Mouse (Mus musculus) midbrain, embryonic 15.5 days (tissue): Measurements from ENCODE around the gene Klrb1a. TPM values are rescaled to one million over a fixed set of nuclear protein-coding genes. Genes with fewer than 3 reads are reported as not detected.
"Not testable (repeated sequence)": the region's sequence is repeated elsewhere in the genome, so short reads cannot be mapped to it uniquely, and the experiment has no call there.

ENCODE experiments used
- ATAC-seq: fragments of 200-750 bp; cut with Nextera tagmentation; replicated peaks from 2 replicates; pipeline ENCODE4 v1.8.0; 2017; ENCODE audit warnings: moderate TSS enrichment
- H3K27ac ChIP-seq: fragments of 300-500 bp; sonication (generic); 2 replicates; pipeline ENCODE4 v1.5.1; 2015; ENCODE audit warnings: mild to moderate bottlenecking, inconsistent platforms
- H3K27me3 ChIP-seq: fragments of 300-500 bp; sonication (generic); replicated peaks from 2 replicates; pipeline ENCODE4 v1.6.1; 2015; ENCODE audit warnings: inconsistent platforms
- H3K36me3 ChIP-seq: fragments of 300-500 bp; sonication (generic); replicated peaks from 2 replicates; pipeline ENCODE4 v1.6.1; 2015; ENCODE audit warnings: inconsistent platforms
- H3K4me1 ChIP-seq: fragments of 300-500 bp; sonication (generic); 2 replicates; pipeline ENCODE4 v1.6.1; 2015; ENCODE audit warnings: inconsistent platforms
- H3K4me2 ChIP-seq: fragments of 300-500 bp; sonication (generic); 2 replicates; pipeline ENCODE4 v1.6.1; 2015; ENCODE audit warnings: inconsistent platforms, mild to moderate bottlenecking, moderate library complexity
- H3K4me3 ChIP-seq: fragments of 300-500 bp; sonication (generic); 2 replicates; pipeline ENCODE4 v1.5.1; 2015; ENCODE audit warnings: mild to moderate bottlenecking, inconsistent platforms
- H3K9ac ChIP-seq: fragments of 300-500 bp; sonication (generic); 2 replicates; pipeline ENCODE4 v1.6.1; 2015; ENCODE audit warnings: mild to moderate bottlenecking, inconsistent platforms
- H3K9me3 ChIP-seq: fragments of 300-500 bp; sonication (generic); 2 replicates; pipeline ENCODE4 v1.6.1; 2016; ENCODE audit warnings: inconsistent platforms
- WGBS: fragments of 180-500 bp; shearing (Covaris S2); methylation state at CpG from one replicate; pipeline ENCODE4 v1.1.7; 2015; ENCODE audit warnings: mixed read lengths; 5-methylcytosine and 5-hydroxymethylcytosine counted together
- polyA plus RNA-seq: library from polyadenylated mRNA; unstranded; fragments of >200 nt; fragmentation: Nextera tagmentation; extraction: Ambion mirVana; gene quantifications from 2 replicates; pipeline ENCODE4 v1.2.1, GENCODE M21; 2015

The Klrb1a gene
- polyA plus RNA-seq, 1 experiment from 2014 or later, result not detected

GRCm38 (mm10) chr6:128630912-128631905 is 7.9 kb upstream of the Klrb1a start:
- not testable (repeated sequence) for H3K4me3 ChIP-seq, H3K27me3 ChIP-seq, H3K9ac ChIP-seq, H3K9me3 ChIP-seq, H3K4me1 ChIP-seq, ATAC-seq, H3K27ac ChIP-seq, H3K36me3 ChIP-seq, H3K4me2 ChIP-seq
- WGBS, result 82% methylated on average over 15 of the region's 15 CpGs

DNA sequence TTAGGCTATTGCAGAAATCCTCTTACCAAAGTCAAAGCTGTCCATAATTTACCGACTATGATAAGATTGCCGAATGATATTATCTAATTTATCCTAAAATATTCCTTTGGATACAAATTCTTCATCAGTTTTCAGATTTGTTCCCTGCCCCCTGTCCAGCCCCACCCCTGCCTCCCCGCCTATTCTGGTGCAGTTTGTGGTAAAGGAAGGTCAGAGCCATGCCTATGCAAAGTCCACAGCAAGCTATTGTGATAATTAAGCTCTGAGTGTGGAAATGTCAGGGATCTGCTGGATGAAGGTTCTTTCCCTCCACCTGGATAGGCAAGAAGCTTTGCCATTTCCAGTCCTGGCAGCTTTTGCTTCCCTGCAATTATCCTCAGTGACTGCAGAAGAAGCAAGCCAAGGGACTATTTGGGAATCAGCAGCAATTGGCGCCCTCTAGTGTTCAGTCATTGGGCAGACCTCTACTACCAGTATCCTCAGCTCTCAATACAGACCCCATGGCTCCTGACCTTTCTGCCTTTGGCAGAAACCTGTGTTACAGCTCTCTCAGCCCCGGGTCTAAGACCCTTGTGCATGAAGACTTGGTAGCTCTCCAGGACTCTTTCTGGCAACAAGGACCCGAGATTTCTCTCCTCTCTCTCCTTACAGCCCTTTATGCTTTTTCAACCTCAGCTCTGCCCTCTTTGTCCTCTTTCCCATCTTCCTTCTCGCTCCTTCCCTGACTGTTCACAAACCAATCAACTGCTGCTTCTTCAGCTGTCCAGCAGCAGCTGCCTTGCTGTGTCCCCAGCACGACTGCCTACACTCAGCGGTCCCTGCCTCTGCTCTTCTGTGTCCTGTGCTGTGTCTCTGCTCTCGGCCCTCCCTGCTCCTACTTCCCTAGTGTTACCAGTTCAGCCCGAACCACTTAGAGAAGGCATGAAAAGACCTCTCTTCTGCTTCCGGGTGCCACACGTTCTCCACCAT is 6.7 kb upstream of the Klrb1a start:
- not testable (repeated sequence) for H3K27ac ChIP-seq, H3K4me2 ChIP-seq, H3K9ac ChIP-seq, H3K27me3 ChIP-seq, H3K4me3 ChIP-seq, H3K4me1 ChIP-seq, H3K9me3 ChIP-seq, H3K36me3 ChIP-seq
- peak; percentile 95 for ATAC-seq
- 57% methylated on average over 13 of the region's 13 CpGs for WGBS

- H3K9me3 ChIP-seq, H3K4me1 ChIP-seq, H3K4me2 ChIP-seq, H3K36me3 ChIP-seq, H3K27ac ChIP-seq, H3K27me3 ChIP-seq, H3K9ac ChIP-seq, ATAC-seq, H3K4me3 ChIP-seq: not testable (repeated sequence)
- WGBS, result 95% methylated on average over 6 of the region's 6 CpGs
Observed at GRCm38 (mm10) chr6:128625246-128625645, 1.9 kb upstream of the Klrb1a start.

DNA sequence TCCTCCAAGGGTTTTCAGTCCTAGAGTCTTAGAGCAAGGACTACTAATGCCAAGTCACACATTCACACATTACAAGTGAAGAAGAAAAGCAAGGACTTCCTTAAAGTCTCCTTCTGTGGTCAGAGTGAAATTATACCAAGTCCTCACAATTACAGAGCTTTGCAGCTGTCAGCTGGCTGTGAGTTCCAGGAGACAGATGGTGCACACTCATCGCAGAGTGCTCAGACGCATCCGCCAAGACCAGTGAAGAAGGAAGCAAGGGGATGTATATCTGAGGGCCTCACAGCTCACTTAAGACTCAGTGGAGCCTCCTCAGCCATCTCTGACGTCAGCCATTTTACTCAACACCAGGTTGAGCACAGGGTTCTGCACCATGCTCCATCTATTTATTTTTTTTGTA is 1.1 kb upstream of the Klrb1a start:
- no peaks in the 10 kb centered on the region for H3K27me3 ChIP-seq
- H3K27ac ChIP-seq, result no peak overlapping the region
- H3K9ac ChIP-seq, result no peak overlapping the region
- 88% methylated on average over 4 of the region's 4 CpGs for WGBS
- H3K4me3 ChIP-seq, result no peak overlapping the region
- H3K4me2 ChIP-seq, result no peak overlapping the region
- no peaks in the 10 kb centered on the region for H3K4me1 ChIP-seq
- no peaks in the 10 kb centered on the region for H3K9me3 ChIP-seq
- ATAC-seq, result no peak
- no peaks in the 10 kb centered on the region for H3K36me3 ChIP-seq

DNA sequence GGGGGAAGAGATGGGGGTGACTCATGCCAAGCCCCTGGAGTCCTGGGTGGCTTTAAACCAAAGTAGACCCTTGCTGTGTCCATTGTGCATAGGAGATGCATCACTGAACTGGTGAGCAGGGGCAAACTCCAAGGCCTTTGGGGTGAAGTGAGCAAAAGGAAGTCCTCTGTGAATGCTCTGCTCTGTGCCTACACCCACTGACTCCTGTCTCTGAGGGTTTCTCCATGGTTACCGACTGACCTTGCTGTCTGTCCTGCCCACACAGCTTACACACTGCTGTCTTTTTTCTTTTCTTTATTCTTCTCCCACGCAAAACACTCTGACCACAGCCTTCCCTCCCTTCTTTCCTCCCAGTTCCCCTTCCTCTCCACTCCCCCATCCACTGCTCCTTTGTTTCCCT is 600 bp downstream of the Klrb1a start:
- Histone ChIP-seq H3K4me3 (no peak overlapping the region), H3K4me1 (no peaks in the 10 kb centered on the region), H3K9ac (no peak overlapping the region), H3K27ac (no peak overlapping the region), H3K9me3 (no peaks in the 10 kb centered on the region), H3K27me3 (no peaks in the 10 kb centered on the region), H3K36me3 (no peaks in the 10 kb centered on the region), H3K4me2 (no peak overlapping the region)
- WGBS, result 49% methylated on average over 2 of the region's 2 CpGs
- no peak for ATAC-seq

- ATAC-seq, result no peak
- Histone ChIP-seq H3K36me3 (no peaks in the 10 kb centered on the region), H3K27ac (no peak overlapping the region), H3K4me3 (no peak overlapping the region), H3K27me3 (no peaks in the 10 kb centered on the region), H3K9ac (no peak overlapping the region), H3K4me1 (peaks cover 7% of the 10 kb centered on the region), H3K4me2 (no peak overlapping the region), H3K9me3 (no peaks in the 10 kb centered on the region)
- 77% methylated on average over 9 of the region's 9 CpGs for WGBS
Observed at GRCm38 (mm10) chr6:128606350-128606749, 17.0 kb downstream of the Klrb1a start.

DNA sequence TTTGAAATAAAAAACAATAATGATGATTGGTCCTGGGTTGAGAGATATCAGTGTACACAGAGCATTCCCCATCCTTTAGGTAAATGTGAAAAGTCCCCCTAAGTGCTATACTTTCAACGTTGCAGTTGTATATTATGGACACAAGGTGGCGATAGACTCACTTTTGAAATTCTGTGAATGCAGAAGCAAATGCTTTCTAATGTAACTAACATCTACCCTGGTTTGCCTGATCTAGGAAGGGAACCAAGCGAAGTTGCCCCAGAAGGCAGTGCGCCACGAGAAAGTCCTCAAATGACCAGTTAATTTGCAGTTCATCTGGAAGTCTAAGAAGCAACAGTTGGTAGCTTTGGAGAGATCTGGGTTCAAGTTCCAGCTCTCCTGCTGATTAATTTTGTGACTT is 18.8 kb downstream of the Klrb1a start:
- no peak for ATAC-seq
- Histone ChIP-seq H3K27ac (no peak overlapping the region), H3K9ac (no peak overlapping the region), H3K36me3 (no peaks in the 10 kb centered on the region), H3K4me3 (no peak overlapping the region), H3K27me3 (no peaks in the 10 kb centered on the region), H3K9me3 (no peaks in the 10 kb centered on the region), H3K4me1 (peaks cover 7% of the 10 kb centered on the region), H3K4me2 (no peak overlapping the region)
- WGBS, result 52% methylated on average over 5 of the region's 5 CpGs

DNA sequence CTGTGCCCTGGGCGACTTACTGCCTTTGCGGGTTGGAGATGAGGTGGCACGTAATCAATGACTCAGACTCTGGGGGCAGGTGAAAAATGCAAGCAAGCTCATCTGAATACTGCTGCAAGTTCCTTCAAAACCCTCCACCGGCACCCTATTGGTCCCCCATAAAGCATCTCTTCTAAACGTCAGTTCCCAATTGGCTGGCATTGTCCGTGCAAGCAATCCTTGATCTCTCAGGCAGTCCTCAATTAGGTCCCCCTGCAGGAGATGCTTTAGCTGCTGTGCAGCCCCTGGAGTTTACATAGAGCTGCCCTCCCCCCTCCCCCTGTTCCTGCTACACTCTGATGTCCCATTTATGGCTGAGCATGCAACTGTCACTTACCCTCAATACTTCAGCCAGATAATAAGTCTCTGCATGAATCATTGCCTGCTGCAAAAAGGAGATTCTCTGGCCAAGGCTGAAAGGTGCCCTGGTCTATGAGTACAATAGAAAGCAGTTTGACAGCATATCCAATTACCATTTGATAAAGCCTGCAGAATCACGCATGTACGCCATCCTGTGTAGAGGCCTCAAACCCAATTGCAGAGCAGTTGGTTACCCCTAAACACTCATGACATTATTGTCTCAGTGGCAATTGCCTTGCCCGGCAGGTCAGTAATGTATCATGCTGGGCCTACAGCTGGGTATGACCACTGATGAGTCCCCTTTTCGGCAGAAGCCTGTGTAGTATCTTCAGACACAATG is 20.7 kb downstream of the Klrb1a start:
- 40% methylated on average over 10 of the region's 10 CpGs for WGBS
- Histone ChIP-seq H3K4me3 (peak overlapping the region; percentile 23), H3K27me3 (no peaks in the 10 kb centered on the region), H3K9me3 (no peaks in the 10 kb centered on the region), H3K4me2 (peak overlapping the region; percentile 40), H3K4me1 (peaks cover 7% of the 10 kb centered on the region), H3K9ac (no peak overlapping the region), H3K27ac (no peak overlapping the region), H3K36me3 (no peaks in the 10 kb centered on the region)
- peak; percentile 87 for ATAC-seq

GRCm38 (mm10) chr6:128602026-128602425 is 21.3 kb downstream of the Klrb1a start:
- peak overlapping the region; percentile 23 for H3K4me3 ChIP-seq
- peak; percentile 67; the same call in 1 of the 2 replicates for ATAC-seq
- H3K4me2 ChIP-seq, result peak overlapping the region; percentile 40
- no peaks in the 10 kb centered on the region for H3K27me3 ChIP-seq
- H3K36me3 ChIP-seq, result no peaks in the 10 kb centered on the region
- H3K9me3 ChIP-seq, result no peaks in the 10 kb centered on the region
- H3K4me1 ChIP-seq, result peaks cover 7% of the 10 kb centered on the region
- H3K27ac ChIP-seq, result no peak overlapping the region
- H3K9ac ChIP-seq, result no peak overlapping the region
- WGBS, result 35% methylated on average over 3 of the region's 3 CpGs

DNA sequence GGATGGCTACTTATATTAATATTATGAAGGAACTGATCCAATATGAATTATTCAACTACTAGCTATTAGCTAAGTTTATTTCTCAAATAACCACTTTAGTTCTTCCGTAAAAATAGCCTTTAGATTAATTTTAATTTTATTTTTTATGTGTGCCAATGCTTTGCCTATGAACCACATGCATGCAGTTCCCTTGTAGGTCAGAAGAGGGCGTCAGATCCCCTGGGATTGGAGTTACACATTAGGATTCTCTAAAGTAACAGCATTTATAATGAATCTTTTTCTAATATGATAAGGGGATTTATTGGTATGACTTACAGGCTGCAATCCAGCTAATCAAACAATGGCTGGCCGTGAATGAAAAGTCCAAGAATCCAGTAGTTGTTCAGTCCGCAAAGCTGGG is 23.8 kb downstream of the Klrb1a start:
- Histone ChIP-seq H3K4me3 (no peak overlapping the region), H3K27ac (no peak overlapping the region), H3K9ac (no peak overlapping the region), H3K4me2 (no peak overlapping the region), H3K9me3 (no peaks in the 10 kb centered on the region), H3K4me1 (peaks cover 7% of the 10 kb centered on the region), H3K27me3 (no peaks in the 10 kb centered on the region), H3K36me3 (no peaks in the 10 kb centered on the region)
- ATAC-seq, result no peak
- WGBS, result 64% methylated on average over 4 of the region's 4 CpGs

DNA sequence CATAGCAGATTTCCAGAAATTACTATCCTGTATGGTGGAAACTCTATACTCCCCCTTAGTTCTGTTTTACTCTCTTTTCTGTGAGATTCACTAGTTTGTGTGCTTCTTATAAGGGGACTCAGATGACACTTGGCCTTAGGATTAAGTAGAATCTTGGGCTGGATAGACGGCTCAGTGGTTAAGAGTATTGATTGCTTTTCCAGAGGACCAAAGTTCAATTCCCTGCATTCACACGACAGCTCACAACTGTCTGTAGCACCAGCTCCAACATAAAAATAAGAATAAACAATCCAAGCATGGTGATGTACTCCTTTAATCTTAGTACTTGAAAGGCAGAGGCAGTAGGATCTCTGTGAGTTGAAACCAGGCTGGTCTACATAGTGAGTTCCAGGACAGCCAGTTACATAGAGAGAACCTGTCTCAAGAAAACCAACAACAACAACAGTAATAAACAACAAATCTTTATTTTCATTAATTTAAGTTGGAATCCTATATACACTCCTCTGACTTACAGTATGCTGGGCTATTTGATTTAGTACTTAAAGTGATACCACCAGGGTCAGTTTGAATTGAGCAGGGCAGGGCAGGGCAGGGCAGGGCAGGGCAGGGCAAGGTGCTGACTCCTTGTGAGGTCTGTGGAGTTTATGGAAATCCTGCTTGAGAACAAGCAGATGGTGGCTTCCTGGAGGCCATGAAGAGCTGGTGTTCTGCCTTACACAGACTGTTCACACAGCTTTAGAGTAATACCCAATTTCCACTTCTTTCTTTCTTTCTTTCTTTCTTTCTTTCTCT is 24.9 kb downstream of the Klrb1a start:
- ATAC-seq, result no peak
- Histone ChIP-seq H3K27me3 (no peaks in the 10 kb centered on the region), H3K9me3 (no peaks in the 10 kb centered on the region), H3K9ac (no peak overlapping the region), H3K4me1 (peaks cover 7% of the 10 kb centered on the region), H3K4me2 (no peak overlapping the region), H3K27ac (no peak overlapping the region), H3K4me3 (no peak overlapping the region), H3K36me3 (no peaks in the 10 kb centered on the region)
- 64% methylated on average over 2 of the region's 2 CpGs for WGBS
